Mouse (Mus musculus): ENCODE results near the gene Cisd3. TPM values are rescaled to one million over a fixed set of nuclear protein-coding genes. Genes with fewer than 3 reads are reported as not detected.
"Not testable (repeated sequence)": the region's sequence is repeated elsewhere in the genome, so short reads cannot be mapped to it uniquely, and the experiment has no call there.

The Cisd3 gene
- total RNA-seq, 2 experiments from 2014 or later, result 103 to 108 TPM

- DNase-seq; intact Hi-C loops (cut with DNase I): not testable (repeated sequence)
These were observed 49.2 kb downstream of the Cisd3 start for GRCm38 (mm10) chr11:97734810-97735209.

DNA sequence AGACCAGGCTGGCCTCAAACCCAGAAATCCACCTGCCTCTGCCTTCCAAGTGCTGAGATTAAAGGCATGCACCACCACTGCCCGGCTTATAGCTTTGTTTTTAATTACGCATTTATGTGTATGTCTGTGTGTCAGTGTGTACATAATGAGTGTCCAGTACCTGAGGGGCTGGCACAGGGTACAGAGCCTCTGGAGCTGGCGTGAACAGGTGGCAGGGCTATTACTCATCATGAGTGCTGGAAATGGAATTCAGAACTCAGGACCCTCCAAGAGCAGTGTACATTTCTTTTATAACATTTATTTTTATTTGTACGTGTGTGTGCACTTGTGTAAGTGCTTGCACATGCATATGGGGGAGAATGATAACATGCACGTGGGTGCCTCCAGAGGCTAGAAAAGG lies 51.0 kb downstream of the Cisd3 start:
- no peak for DNase-seq
- intact Hi-C loops (cut with DNase I), result no loop called here

DNA sequence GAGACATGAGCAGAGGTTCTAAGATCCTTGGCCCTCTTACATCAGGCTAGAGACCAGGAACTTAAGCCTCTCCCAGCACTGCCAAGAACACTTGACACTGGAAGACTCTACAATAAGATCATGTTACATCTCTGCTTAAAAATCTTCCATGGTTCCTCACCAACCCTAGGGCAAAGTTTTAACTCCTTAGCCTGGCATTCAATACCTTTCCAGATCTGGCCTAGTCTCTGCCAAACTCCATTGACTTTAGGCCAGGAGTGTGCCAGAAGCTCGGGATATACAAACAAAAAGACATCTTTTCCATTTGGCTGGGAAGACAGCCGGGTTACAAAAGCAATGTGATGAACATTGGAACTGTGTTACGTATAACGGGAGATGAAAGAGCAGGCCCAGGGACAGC lies 52.0 kb downstream of the Cisd3 start:
- intact Hi-C loops (cut with DNase I), result no loop called here
- no peak for DNase-seq

Small RNA genes lying within 50 kb of the gene (microRNA-seq; reads per million reads assigned to microRNA genes)
- gene Gm24158 (0 to 0.72 reads per million in 2 experiments), gene Mir6927 (0 reads per million in 2 experiments)

Other genes starting within 250 kb of the Cisd3 start
- gene 4933428G20Rik, start 185.5 kb upstream of the Cisd3 start, total RNA-seq (2021), result not detected
- gene Srcin1, start 109.6 kb upstream of the Cisd3 start, total RNA-seq (2021), result under 1 TPM; 0.59 to 0.72 TPM
- 1 to 10 TPM in 1 of 2 experiments, under 1 TPM in 1; 0.91 to 1.2 TPM for gene Epop, start 56.1 kb upstream of the Cisd3 start, total RNA-seq (2021)
- gene Mllt6, start 22.4 kb upstream of the Cisd3 start, total RNA-seq (2021), result 10 to 100 TPM; 40.7 to 46.4 TPM
- gene Pcgf2, start 14.7 kb downstream of the Cisd3 start, total RNA-seq (2021), result 1 to 10 TPM; 2.1 to 2.3 TPM
- 100 to 1,000 TPM; 124 to 129 TPM for gene Psmb3, start 17.6 kb downstream of the Cisd3 start, total RNA-seq (2021)
- gene Pip4k2b, start 58.9 kb downstream of the Cisd3 start, total RNA-seq (2021), result 10 to 100 TPM; 44.0 to 47.0 TPM
- 1 to 10 TPM; 5.5 to 5.7 TPM for gene Cwc25, start 80.7 kb downstream of the Cisd3 start, total RNA-seq (2021)
- gene 1700001P01Rik, start 90.1 kb downstream of the Cisd3 start, total RNA-seq (2021), result not detected
- 100 to 1,000 TPM; 349 to 430 TPM for gene Rpl23, start 96.6 kb downstream of the Cisd3 start, total RNA-seq (2021)
- 10 to 100 TPM; 14.2 to 15.4 TPM for gene Lasp1, start 113.2 kb downstream of the Cisd3 start, total RNA-seq (2021)
- gene B230217C12Rik, start 155.0 kb downstream of the Cisd3 start, total RNA-seq (2021), result under 1 TPM; 0.31 to 0.64 TPM
- gene Fbxo47, start 198.3 kb downstream of the Cisd3 start, total RNA-seq (2021), result not detected